Mouse (Mus musculus) fibroblast of lung, adult 2 months (primary cell): ENCODE results near the gene Pkd1l3.

Source experiments
- DNase-seq: peaks from one replicate; pipeline ENCODE4 v3.0.0-alpha.2; 2011; ENCODE audit warnings: low read depth

The Pkd1l3 gene

GRCm38 (mm10) chr8:109614243-109615210, at the start of gene Pkd1l3:
Pkd1l3 (plus strand) TSS chr8:109614517.
- DNase-seq = no peak

GRCm38 (mm10) chr8:109564766-109565165, 49.6 kb upstream of the Pkd1l3 start:
- DNase-seq = no peak

GRCm38 (mm10) chr8:109565498-109566333, 48.6 kb upstream of the Pkd1l3 start, which contains the start of the genes Dhx38 and Txnl4b:
Dhx38 (minus strand) TSS chr8:109565861.
Txnl4b (plus strand) TSS chr8:109565892.
- peak; percentile 100 for DNase-seq

GRCm38 (mm10) chr8:109571139-109571538, 43.2 kb upstream of the Pkd1l3 start:
- no peak for DNase-seq

GRCm38 (mm10) chr8:109576311-109576710, 38.0 kb upstream of the Pkd1l3 start:
- no peak for DNase-seq

- DNase-seq = no peak
Measured at GRCm38 (mm10) chr8:109578900-109579301, 35.4 kb upstream of the Pkd1l3 start, which contains the start of gene Hp. Hp (minus strand) TSS chr8:109579172.

GRCm38 (mm10) chr8:109584293-109584692, 30.0 kb upstream of the Pkd1l3 start:
- DNase-seq = no peak

- DNase-seq = no peak
Measured at GRCm38 (mm10) chr8:109584830-109585229, 29.5 kb upstream of the Pkd1l3 start.

- DNase-seq = no peak
Measured at GRCm38 (mm10) chr8:109585652-109586051, 28.7 kb upstream of the Pkd1l3 start.

- DNase-seq = no peak
Measured at GRCm38 (mm10) chr8:109586972-109587504, 27.3 kb upstream of the Pkd1l3 start.

GRCm38 (mm10) chr8:109590901-109591300, 23.4 kb upstream of the Pkd1l3 start:
- DNase-seq = no peak

- DNase-seq = no peak
Measured at GRCm38 (mm10) chr8:109591367-109591766, 22.9 kb upstream of the Pkd1l3 start.

- no peak for DNase-seq
Measured at GRCm38 (mm10) chr8:109592164-109592563, 22.2 kb upstream of the Pkd1l3 start.

- DNase-seq = no peak
Measured at GRCm38 (mm10) chr8:109593117-109593788, 21.1 kb upstream of the Pkd1l3 start.

GRCm38 (mm10) chr8:109595854-109596253, 18.5 kb upstream of the Pkd1l3 start:
- no peak for DNase-seq

GRCm38 (mm10) chr8:109606725-109607124, 7.6 kb upstream of the Pkd1l3 start:
- no peak for DNase-seq

GRCm38 (mm10) chr8:109607650-109608049, 6.7 kb upstream of the Pkd1l3 start:
- no peak for DNase-seq

GRCm38 (mm10) chr8:109608271-109609152, 5.8 kb upstream of the Pkd1l3 start, which contains the start of gene Dhodh:
Dhodh (minus strand) TSS chr8:109608673.
- peak; percentile 89 for DNase-seq

GRCm38 (mm10) chr8:109609153-109609502, 5.2 kb upstream of the Pkd1l3 start:
- no peak for DNase-seq

- DNase-seq = no peak
Measured at GRCm38 (mm10) chr8:109615569-109615968, 1.3 kb downstream of the Pkd1l3 start.

- no peak for DNase-seq
Measured at GRCm38 (mm10) chr8:109628638-109629037, 14.3 kb downstream of the Pkd1l3 start.
